Mouse (Mus musculus) retina, embryonic 14.5 days (tissue): ENCODE measurements around the gene Pitpnm3.

Experiments used
- DNase-seq: peaks from one replicate; pipeline ENCODE4 v3.0.0-alpha.2; 2015; ENCODE audit warnings: low spot score

Gene Pitpnm3

DNA sequence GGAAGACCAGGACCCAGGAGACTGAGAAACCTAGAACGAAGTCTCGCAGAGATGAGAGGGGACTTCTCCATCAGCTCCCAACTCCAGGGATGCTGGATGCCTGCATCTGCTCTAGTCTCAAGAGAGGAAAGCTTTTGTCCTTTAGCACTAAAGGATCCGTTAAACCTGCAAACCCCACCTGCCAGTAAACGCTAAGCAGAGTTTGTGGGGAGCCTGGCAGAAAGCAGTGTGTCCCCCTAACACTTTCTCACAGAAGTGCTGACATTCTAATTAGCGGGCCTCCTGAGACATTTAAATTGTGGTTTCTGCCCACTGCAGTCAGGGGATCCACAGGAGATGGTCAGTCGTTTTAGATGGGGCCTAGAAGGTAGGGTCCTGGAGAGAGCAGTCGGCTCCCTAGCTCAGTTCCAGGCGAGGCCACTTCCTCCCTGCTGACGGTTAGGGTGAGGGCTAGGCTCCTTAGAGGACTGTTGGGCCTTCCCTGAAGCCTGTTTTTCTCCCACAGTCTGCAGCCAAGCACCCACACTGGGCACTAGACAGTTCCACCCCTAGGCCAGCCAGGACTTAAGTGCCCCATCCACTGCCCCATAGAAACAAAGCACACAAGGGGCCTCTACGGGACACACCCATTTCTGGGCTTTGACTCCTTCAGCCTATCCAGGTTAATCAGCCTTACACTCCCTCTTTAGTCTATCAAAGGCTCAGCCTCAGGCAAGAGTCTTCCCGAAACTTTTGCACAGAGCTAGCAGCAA, 829 bp upstream of the Pitpnm3 start:
- DNase-seq = no peak

DNA sequence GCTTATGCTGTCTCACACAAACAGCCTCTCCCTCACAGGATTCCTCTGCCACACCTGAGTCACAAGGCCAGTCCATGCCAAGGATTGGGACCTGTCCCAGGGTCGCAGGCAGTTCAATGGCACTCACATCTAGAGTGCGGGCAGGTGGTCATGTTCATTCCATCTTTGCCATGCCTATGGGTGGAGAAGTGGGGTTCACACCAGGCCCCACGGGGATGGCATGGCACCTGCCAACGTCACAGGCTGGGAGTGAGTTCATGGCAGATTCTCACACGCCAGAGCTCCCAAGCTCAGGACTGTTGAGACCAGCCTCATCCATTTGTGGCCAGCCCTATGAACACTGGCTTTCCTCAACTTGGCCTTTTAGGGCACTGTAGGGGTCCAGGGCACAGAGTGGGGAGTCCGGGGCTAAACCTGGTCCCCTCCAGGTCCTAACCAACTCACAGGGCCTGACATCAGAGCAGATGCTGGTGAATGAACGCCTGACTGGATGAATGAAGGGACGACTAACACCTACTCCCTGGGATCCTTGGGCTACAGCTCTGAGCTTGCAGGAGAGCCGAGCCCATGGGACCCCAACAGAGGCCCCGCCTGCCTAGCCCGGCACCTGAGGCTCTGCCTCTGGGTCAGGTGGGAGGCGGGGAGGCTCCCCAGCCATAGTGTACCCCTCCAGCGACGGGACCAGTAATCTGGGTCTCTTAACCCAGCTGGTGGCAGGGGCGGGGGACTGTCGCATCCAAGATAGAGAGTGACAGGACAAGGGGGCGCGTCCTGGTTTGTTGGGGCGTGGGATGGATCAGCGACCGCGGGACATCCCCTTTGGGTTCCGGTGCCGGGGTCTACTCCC, 819 bp downstream of the Pitpnm3 start:
- peak; percentile 32 for DNase-seq

DNA sequence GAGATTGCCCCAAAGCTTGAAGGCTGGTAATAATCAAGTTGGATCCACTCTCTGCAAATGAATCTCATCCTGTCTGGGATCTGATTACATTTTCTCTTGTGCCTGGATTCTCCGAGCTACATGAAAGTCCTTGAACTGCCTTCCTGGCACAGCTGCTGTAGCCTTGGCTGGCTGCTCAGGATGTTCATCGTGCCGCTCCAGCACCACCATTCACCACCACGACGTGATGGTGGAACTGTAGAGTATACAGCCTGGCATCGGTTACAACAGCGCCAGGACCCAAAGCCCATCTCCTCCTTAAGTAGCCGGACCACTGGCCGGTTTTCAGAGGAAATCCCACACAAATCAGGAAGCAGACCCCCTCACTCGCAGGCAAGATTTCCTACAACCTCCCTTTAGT, 2.5 kb downstream of the Pitpnm3 start:
- DNase-seq = no peak

DNA sequence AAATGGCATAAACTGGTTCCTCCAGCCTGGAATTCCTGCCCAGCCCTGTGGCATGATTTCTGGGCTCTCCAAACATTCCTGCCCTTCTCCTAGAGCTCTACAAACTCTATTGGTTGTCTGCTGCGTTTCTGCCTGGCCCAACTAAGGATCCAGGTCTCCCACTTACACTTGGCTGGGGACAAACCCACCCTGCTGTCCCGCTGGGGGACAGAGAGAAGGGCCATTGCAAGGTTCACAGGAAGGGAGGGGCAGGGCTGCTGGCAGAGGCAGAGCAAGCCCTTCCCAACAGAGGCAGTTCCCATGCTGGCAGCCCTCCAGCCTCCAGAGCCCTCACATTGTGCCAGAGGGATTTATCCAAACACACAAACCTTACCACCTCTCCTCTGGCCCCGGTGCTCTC, 3.3 kb downstream of the Pitpnm3 start:
- DNase-seq = no peak

DNA sequence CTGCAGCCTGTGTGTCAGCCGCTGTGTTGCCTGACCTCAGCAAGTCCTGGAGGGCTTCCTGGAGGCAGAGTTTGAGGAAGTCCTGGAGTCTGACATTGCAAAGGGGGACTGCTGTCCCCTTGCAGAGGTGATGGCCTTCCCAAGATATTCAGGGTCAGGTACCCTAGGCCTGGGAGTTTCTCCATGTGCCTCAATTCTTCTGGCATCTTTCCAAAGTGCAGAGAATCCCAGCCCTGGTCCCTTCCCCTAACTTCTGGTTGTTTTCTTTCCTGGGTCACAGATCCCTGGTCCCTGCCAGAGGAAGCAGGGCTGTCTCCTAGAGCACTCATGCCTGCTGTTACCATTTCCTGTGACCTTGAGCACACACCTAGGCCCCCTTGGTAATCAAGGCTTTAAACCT, 3.9 kb downstream of the Pitpnm3 start:
- DNase-seq = no peak

DNA sequence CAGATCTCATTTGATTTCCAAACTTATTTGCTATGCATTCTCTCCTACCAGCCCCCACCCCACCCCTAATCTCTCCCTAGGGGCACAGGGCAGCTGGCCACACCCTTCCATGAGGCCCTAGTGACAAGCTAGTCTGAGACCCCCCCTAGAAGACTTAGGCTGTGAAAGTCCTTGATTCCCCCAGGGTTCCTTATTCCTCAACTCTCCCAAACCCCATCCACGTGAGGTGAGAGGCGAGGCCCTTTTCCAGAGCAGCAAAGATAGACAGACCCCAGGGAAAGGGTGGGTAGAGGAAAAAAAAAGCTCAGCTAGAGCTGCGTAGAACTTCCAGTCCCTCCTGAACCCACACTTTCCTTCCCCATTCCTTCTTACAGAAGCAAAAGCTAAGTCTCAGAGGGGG, 4.7 kb downstream of the Pitpnm3 start:
- DNase-seq = no peak

DNA sequence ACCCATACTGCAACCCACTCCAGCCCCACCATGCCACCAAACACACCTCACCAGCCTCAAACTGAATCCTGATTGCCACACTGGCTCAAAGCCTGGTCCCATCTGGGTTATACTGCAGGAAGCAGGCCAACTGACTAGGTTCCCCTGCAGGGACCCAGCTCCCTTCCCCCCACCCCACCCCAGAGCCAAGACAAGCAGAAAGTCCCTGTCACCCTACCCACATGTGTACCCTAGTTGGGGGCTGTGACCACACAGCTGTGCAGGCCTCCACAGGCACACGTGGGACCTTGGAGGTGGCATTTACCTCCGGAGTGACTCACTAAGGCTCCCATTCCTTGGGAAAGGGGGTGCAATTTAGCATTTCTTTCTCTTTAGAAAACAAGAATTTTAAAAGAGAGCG, 5.1 kb downstream of the Pitpnm3 start:
- no peak for DNase-seq

DNA sequence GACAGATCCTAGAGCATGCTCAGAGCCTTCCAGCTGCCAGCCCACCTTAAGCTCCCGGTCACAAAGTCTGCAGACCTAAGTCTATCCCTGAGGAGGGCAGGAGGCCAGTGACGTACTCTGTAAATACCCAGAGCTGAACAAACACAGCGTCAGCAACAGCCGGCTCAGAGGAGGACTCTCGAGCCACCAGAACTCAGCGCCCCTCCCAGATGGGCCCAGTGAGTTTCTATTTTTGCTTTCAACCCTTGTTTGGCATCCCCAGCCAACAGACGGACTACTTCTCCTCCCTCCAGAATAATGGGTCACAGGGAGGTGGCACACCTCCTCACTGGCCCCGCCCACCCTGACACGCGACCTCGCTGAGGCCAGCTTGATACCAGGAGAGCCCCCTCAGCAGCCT, 5.6 kb downstream of the Pitpnm3 start:
- DNase-seq = peak; percentile 26

DNA sequence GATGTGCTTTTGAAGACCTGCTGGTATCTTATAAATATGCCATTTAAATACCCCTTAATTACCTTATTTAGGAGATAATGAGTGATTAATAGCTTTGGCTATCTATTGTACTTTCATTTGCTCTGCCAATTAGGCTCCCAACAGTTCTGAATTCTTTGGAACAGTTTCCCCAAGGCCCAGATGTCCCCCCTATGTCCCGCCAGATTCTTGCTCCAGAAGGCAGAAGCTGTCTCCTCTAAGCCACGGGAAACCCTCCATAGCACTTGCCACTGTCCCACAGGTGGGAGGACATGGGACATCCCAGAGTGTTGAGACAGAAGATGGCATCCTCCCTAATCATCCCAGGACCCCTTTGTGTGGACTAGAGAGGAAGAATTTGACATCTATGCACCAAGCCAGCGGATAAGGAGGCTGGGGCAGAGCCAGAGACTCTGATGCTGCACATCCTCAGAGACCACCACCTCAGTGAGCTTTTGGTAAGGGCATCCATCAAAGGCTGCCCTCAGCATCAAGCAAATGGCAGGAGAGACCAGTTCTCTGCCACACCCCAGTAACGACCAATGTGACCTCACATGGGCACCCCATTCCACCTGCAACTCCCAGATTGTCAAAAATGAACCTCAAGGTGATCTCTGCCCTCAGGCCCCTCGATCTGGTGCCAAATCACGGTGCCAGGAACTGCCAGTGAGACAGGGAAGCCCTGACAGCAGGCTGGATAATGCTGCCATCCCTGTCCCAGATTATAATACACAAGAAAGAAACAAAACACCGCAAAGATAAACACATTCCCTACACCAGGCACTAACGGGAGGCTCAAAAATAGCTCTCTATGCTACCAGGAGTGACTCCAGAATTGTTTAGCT, 6.3 kb downstream of the Pitpnm3 start:
- DNase-seq = no peak

DNA sequence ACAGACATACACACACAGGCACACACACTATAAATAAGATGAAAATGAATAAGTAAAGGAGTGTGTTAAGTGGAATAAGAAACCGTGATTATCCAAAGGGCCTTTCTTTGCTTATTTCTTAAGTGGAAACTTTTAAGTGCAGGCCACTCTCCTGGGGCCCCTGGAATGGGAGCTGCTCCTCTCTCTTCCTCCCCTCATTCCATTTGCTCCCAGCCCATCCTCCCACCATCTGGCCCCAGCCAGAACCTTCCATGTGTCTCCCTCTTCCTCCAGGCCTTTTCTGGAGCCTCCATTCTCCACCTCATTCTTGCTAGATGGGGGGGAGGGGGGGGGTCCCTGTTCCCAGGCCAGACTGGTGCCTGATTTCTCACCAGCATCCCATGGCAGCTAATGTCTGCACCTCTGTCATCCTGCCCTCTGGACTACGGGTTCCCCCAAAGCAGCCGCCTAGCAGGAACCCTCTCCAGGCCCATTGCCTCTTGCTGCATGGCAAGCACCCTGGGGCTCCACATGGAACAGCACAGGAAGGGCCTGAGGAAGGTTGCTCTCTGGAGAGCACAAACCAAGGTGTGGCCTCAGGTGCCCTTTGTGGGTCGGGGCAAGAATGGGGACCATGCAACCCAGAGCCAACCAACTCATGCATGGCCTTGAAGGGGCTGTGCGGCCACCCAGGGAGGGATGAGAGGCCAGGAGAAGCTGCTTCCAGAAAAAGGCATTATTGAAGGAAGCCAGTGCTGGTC, 8.0 kb downstream of the Pitpnm3 start:
- DNase-seq = no peak

DNA sequence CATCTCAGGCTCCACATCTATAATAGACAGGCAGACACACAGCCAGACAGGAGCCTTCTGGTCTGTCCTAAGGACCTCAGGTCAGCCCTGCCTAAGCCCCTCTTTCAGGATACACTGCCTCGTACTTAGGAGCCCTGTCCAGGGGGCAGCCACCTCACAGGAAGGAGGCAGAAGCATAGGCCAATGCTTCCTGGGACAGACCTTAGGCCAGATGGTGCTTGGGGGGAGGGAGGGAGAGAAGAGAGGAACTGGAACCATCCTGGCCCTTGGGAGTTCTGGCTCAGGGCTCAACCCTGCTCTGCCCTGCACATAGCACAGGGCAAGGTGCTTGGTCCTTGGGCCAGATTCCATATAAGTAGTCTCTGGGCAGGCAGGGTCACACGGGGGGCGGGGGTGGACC, 9.8 kb downstream of the Pitpnm3 start:
- DNase-seq = no peak

DNA sequence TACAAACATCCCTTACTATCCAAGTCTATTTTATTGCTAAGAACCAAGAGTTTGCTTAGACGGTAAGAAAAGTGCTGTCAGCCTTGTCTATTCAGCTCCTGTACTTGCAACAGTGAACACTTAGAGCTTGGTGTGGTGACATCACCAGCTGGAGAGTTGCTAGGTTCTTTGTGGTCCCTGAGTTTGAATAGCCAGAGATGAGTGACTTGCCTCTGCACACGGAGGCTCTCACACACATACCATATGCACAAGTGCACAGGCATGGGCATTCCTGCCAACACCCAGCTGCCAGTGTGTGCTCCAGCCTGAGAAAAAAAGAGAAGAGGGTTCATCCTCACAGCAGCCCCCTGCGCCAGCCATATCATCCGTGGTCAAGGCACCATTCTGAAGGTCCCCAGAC, 12.0 kb downstream of the Pitpnm3 start:
- no peak for DNase-seq

DNA sequence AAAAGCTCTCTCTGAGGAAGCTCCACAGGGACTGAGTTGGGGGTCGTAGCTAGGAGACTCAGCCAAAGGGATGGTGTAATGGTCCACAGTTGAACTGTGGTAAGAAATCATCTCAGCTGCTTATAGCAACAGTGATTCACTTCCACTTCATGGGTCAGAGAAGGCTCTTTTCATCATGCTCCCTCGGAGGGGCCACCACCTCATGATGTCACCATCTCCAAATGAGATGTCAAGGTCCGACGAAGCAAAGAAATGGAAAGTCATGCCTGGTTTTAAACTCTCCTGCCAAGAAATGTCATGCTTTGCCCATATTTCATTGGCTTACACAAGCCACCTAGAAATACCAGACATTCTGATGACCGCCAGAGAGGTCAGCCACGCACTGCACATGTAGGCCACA, 15.2 kb downstream of the Pitpnm3 start:
- no peak for DNase-seq

DNA sequence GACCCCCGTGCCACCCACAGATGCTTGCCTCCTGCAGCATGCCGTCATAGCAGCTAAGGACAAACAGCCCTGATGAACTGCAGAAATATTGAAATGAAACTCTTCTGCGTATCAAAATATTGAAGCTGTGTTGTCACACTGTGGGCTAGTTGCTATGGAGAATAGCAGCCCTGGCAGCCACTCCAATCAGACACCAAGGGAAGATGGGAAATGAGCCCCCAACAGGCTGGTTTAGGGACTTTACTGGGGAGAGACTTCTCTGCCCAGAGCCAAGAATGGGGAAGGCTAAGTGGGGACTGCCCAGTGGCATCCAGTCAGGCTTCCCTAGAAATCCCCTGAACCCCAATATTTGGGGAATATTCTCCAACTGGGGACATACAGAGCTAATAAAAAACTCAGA, 16.9 kb downstream of the Pitpnm3 start:
- no peak for DNase-seq

DNA sequence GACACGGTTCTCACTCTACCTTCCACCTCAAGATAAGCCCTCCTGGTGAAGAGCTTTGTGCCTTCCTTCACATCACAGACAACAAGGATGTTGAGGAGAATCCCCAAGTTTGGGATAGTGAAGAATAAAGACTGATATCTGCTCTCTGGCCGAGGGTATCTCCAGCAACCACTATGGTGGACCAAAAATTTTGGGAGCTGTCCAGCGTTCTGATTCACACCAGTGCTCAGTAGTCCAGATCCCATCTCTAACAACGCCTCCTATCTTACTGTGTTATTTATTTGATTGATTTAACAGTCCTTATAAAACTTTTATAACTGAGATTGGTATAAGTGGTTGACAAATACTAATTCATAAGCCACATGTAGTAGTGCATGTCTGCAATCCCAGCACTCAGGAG, 22.3 kb downstream of the Pitpnm3 start:
- no peak for DNase-seq

DNA sequence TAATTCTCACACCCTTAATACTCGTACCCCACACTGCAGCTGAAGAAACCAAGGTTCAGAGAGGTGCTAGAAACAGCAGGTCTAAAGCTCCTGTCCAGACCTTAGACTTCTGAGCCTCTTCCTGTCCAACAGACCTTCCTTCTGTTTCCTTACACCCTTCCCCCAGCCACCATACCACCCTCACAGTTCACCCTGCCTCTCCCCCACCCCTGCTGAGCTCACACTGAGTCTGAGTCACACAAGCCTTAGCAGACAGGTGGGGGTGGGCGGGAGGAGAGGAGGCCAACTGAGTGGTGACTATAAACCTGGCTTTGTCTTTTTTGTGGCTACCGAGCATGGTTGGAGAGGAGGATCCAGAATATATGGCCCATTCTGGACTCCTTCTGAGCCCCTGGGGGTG, 24.9 kb downstream of the Pitpnm3 start:
- DNase-seq = no peak

DNA sequence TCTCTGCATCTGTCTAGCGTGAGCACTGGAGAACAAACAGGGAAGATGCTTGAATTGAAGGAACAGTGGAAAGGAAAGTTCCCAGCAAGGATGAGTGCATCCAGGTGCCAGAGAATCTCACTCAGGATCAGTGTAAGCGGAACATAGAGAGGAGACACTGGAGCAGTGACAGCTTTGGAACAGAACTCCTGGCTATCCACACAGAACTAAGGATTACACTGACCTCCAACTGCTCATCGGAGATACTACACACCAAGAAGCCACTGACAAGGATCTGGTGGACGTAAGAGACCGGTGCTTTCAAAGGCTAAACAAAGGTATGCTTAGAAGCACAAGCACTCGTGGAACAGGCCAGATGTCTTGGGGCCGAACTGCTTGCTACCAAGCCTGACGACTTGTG, 31.4 kb downstream of the Pitpnm3 start:
- DNase-seq = no peak

DNA sequence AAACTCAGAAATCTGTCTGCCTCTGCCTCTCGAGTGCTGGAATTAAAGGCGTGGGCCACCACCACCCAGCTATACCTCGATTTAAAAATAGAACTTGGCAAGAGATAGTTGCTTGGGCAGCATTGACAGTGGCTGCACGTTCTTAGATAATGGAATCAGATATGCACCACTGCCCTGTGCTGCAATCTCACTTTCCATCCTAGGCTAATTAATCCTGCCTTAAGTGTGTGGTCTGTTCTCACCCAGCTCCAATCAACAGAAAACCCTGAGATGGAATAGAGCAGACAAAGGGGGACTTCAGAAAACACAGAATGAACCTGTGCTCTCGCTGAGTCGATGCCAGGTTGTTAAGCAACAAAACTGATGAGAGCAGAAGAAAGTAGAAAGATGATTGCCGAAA, 32.0 kb downstream of the Pitpnm3 start:
- no peak for DNase-seq

DNA sequence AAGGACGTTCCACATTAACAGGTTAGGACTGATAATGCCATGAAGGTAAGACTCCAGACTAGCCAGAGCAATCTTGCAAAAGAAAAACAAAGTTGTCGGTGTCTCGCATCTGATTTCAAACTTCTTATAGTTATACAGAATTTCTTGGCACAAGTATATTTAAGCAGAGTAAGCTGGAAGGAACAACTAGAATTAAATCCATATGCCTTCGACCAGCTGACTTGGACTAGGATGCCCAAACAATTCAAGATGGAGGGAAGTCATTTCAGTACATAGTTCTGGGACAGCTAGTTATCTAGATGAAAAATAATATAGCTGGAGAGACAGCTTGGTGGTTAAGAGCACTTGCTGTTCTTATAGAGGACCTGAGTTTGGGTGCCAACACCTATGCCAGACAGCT, 34.6 kb downstream of the Pitpnm3 start:
- no peak for DNase-seq

DNA sequence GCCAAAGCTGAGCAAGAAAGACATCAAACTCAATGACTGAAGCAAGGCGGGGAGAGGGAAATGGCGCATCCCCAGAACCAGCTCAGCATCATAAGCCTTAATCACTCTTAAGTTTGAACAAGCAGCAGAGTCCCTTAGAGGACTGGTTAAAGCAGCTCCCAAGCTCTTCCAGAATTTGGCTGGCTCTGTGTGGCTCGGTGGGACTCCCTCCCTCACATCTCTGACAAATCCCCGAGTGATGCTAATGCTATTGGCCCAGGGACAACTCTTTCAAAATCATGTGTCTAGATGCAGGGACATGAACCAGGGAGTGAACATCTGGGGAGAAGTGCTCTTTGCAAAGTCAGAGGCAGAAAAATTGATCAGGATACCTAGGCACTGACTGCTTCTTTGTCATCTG, 36.4 kb downstream of the Pitpnm3 start:
- DNase-seq = no peak

DNA sequence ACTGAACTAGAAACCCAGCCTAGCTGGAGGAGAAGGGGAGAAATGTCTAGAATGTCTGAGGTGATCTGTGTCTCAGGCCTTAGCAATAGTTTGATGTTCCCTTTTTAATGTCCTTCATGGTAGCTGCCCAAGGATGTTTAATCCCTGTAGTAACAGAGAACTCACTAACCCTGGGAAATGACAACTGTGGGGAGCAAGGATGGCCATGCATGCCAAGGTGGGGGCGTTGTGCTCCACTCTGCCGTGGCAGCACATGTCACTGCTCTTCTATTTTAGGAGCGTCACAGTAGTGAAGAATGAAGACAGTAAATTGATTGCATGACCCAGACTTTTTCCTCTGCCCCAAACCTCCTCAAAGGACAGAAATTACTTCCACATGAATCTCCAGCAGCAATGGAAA, 37.6 kb downstream of the Pitpnm3 start:
- no peak for DNase-seq

DNA sequence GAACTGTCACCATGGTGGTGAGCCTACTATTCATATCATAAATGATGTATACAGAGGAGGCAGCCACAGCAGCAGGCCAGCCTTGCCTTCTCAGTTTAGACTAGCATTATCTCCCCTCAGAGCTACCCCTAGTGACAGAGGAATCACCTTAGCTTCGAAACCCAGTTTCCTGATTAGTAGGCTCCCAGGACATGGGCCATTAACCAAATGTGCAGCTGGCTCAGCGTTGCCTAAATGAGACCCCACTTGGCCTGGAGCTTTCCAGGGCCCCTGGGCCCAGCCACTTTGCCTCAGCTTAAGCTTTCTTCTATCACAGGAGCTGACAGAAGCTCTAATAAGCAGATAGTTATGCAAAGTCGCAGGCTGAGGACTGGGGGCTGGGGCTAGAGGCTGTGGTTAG, 39.6 kb downstream of the Pitpnm3 start:
- peak; percentile 17 for DNase-seq
